Mouse (Mus musculus) bone marrow macrophage, adult 2 months (primary cell): Measurements from ENCODE around the gene Prr29.

Experiments
- CTCF ChIP-seq: IDR thresholded peaks from 2 replicates; pipeline ENCODE4 v1.5.1; 2012; ENCODE audit warnings: low read depth, mild to moderate bottlenecking, low read length, moderate library complexity
- POLR2A ChIP-seq: IDR thresholded peaks from 2 replicates; pipeline ENCODE4 v1.6.1; 2012; ENCODE audit warnings: mild to moderate bottlenecking, low read depth, low read length, borderline replicate concordance

- TF ChIP-seq CTCF: no peak
- TF ChIP-seq POLR2A: no peak
These were observed 36.8 kb upstream of the Prr29 start for GRCm38 (mm10) chr11:106328521-106328920.
